Mouse (Mus musculus): ENCODE results near the gene Nsf. TPM values are rescaled to one million over a fixed set of nuclear protein-coding genes. Genes with fewer than 3 reads are reported as not detected.

Gene Nsf
- total and polyA plus RNA-seq, 3 experiments: 16.5 to 28.7 (median 26.9) TPM

DNA sequence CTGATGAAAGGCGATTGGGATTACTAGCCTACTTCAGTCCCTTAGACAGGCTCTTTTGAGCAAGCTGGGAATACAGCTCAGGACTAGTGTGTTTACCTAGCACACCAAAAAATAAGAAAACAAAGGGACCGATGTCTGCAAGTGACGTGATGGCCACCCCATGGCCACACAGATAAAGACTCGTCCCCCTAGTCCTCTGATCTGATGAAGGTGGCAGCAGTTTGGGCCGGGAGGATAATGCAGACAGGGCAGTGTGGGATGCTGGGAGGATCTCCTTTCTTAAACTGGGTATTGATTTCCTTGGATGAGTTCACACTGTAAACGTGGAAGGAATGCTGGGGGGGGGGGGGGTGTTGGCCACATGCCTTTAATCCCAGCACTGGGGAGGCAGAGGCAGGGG is 13.0 kb downstream of the Nsf start:
- intact Hi-C loops (cut with DNase I): no loop called here
- Histone ChIP-seq H3K36me3 (ENCODE audit: control insufficient read depth, insufficient read depth, low read length) (no peaks in the 10 kb centered on the region), H3K79me2 (replicated peaks; ENCODE audit: control insufficient read depth, insufficient read depth, low read length) (no peaks in the 10 kb centered on the region; the same call in 1 of the 2 replicates), H3K27ac (no peak overlapping the region), H3K27me3 (ENCODE audit: control insufficient read depth, insufficient read depth, low read length) (no peaks in the 10 kb centered on the region), H3K9ac (ENCODE audit: low read depth, low read length) (no peak overlapping the region), H3K4me3 (no peak overlapping the region), H3K4me1 (ENCODE audit: control insufficient read depth, insufficient read depth, low read length) (no peaks in the 10 kb centered on the region)
- 80% methylated on average over 6 of the region's 6 CpGs for WGBS
- DNase-seq: no peak
- TF ChIP-seq CTCF (IDR thresholded peaks at IDR 0.05) (no peak), POLR2A (IDR thresholded peaks at IDR 0.05; ENCODE audit: insufficient read depth, low read depth, low read length) (no peak), EP300 (IDR thresholded peaks at IDR 0.05; ENCODE audit: insufficient read depth, low read depth, low read length) (no peak)

DNA sequence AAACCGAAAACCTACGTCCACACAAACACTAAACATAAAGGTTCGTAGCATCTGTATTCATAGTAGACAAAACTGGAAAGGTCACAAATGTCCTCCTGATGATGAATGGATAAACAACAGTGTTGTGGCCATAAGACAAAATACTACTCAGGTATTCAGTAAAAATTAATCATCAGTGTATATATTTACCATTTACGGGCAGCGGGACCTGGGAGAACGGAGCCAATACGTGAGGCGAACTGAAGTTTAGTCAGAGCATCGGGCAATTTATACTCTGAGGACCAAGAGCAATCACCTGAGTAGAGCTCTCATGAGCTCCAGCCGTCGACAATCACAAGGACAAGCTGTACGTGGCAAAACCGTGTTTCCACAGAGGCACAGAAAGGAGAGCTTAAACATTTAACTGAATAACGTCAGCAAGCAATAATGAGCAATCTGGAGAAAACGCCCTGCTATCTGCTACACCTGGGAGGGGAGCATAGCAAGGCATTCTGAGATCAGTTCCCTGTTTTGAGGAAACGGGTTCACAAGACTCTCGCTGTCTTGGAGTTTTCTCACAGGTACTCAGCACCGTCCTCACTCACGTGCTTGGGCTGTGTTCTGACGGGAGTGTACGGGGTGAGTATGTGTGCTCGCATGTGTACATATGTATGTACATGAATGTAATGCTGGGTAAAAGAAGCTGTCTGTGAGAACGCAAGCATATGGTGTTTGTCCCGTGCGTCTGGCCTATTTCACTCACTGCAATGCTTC is 15.7 kb downstream of the Nsf start:
- DNase-seq: no peak
- TF ChIP-seq POLR2A (IDR thresholded peaks at IDR 0.05; ENCODE audit: insufficient read depth, low read depth, low read length) (no peak), CTCF (IDR thresholded peaks at IDR 0.05) (no peak), EP300 (IDR thresholded peaks at IDR 0.05; ENCODE audit: insufficient read depth, low read depth, low read length) (no peak)
- intact Hi-C loops (cut with DNase I): no loop called here
- no peak overlapping the region for H3K9ac ChIP-seq (ENCODE audit: low read depth, low read length)
- H3K36me3 ChIP-seq (ENCODE audit: control insufficient read depth, insufficient read depth, low read length): no peaks in the 10 kb centered on the region
- no peaks in the 10 kb centered on the region for H3K4me1 ChIP-seq (ENCODE audit: control insufficient read depth, insufficient read depth, low read length)
- H3K79me2 ChIP-seq (replicated peaks; ENCODE audit: control insufficient read depth, insufficient read depth, low read length): peaks cover 2% of the 10 kb centered on the region
- H3K4me3 ChIP-seq: no peak overlapping the region
- WGBS: 91% methylated on average over 25 of the region's 25 CpGs
- no peaks in the 10 kb centered on the region for H3K27me3 ChIP-seq (ENCODE audit: control insufficient read depth, insufficient read depth, low read length)
- H3K27ac ChIP-seq: no peak overlapping the region

DNA sequence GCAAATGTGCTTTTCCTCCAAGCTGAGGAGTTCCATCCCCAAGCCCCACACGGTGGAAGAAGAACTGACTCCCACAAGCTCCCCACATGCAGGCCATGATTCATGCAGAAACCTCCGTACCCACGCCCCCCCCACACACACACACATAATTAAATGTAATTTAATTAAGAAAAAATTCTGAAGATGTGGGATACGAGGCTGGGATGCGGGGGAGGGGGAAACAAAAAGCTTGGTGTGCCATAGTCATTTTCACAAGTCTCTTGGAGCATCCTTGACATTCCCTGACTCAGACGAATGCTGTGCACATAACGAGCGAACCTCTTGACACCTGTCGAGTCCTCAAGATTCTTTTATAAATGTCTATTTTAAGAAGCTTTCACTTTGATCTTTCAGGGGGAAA is 16.4 kb downstream of the Nsf start:
- TF ChIP-seq CTCF (IDR thresholded peaks at IDR 0.05) (no peak), POLR2A (IDR thresholded peaks at IDR 0.05; ENCODE audit: insufficient read depth, low read depth, low read length) (no peak), EP300 (IDR thresholded peaks at IDR 0.05; ENCODE audit: insufficient read depth, low read depth, low read length) (no peak)
- H3K79me2 ChIP-seq (replicated peaks; ENCODE audit: control insufficient read depth, insufficient read depth, low read length): peaks cover 2% of the 10 kb centered on the region
- intact Hi-C loops (cut with DNase I): no loop called here
- no peak for DNase-seq
- no peak overlapping the region for H3K9ac ChIP-seq (ENCODE audit: low read depth, low read length)
- 89% methylated on average over 9 of the region's 9 CpGs for WGBS
- H3K27ac ChIP-seq: no peak overlapping the region
- H3K4me3 ChIP-seq: no peak overlapping the region
- no peaks in the 10 kb centered on the region for H3K36me3 ChIP-seq (ENCODE audit: control insufficient read depth, insufficient read depth, low read length)
- no peaks in the 10 kb centered on the region for H3K4me1 ChIP-seq (ENCODE audit: control insufficient read depth, insufficient read depth, low read length)
- no peaks in the 10 kb centered on the region for H3K27me3 ChIP-seq (ENCODE audit: control insufficient read depth, insufficient read depth, low read length)

DNA sequence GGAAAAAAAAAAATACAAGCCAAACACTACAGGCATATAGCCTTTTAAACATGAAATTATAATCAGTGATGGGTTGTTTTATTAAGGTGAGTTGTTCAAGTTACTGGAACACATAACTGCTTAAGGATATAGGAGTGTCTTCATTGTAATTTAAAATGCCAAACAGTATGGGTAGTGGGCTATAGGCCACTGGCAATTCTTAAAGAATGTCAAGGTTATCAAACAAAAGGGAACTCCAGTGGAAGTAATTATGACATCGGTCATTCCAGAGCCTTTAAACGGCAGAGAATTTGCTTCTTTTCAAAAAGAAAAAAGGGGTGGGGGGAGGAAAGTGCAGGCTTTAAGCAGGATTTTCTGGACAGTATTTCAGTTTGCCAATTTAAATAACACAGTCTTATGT is 18.1 kb downstream of the Nsf start:
- Histone ChIP-seq H3K27ac (no peak overlapping the region), H3K9ac (ENCODE audit: low read depth, low read length) (no peak overlapping the region), H3K79me2 (replicated peaks; ENCODE audit: control insufficient read depth, insufficient read depth, low read length) (peaks cover 2% of the 10 kb centered on the region), H3K36me3 (ENCODE audit: control insufficient read depth, insufficient read depth, low read length) (no peaks in the 10 kb centered on the region), H3K27me3 (ENCODE audit: control insufficient read depth, insufficient read depth, low read length) (no peaks in the 10 kb centered on the region), H3K4me3 (no peak overlapping the region), H3K4me1 (ENCODE audit: control insufficient read depth, insufficient read depth, low read length) (no peaks in the 10 kb centered on the region)
- TF ChIP-seq POLR2A (IDR thresholded peaks at IDR 0.05; ENCODE audit: insufficient read depth, low read depth, low read length) (no peak), CTCF (IDR thresholded peaks at IDR 0.05) (no peak), EP300 (IDR thresholded peaks at IDR 0.05; ENCODE audit: insufficient read depth, low read depth, low read length) (no peak)
- no peak for DNase-seq
- intact Hi-C loops (cut with DNase I): no loop called here
- 34% methylated on average over 2 of the region's 2 CpGs for WGBS

DNA sequence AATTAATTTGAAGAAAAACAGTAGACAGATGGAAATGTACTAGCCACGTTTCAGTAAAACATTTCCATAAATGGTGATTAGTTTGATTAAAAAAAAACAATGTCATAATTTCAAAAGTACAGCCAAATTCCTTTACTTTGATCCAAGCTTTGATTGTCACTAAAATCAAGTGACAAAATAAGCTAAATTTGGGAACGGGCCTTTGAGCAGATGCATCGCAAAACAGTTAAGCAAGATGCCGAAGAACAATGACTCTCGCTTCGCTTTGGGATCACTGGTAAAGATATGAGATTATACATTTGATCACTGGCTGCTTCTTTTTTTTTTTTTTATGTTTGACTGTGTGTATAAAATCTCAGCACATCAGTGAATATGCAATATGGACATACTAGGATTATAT is 20.0 kb downstream of the Nsf start:
- H3K36me3 ChIP-seq (ENCODE audit: control insufficient read depth, insufficient read depth, low read length): no peaks in the 10 kb centered on the region
- H3K27me3 ChIP-seq (ENCODE audit: control insufficient read depth, insufficient read depth, low read length): no peaks in the 10 kb centered on the region
- intact Hi-C loops (cut with DNase I): no loop called here
- H3K27ac ChIP-seq: no peak overlapping the region
- no peak overlapping the region for H3K9ac ChIP-seq (ENCODE audit: low read depth, low read length)
- no peaks in the 10 kb centered on the region for H3K4me1 ChIP-seq (ENCODE audit: control insufficient read depth, insufficient read depth, low read length)
- no peak overlapping the region for H3K4me3 ChIP-seq
- TF ChIP-seq EP300 (IDR thresholded peaks at IDR 0.05; ENCODE audit: insufficient read depth, low read depth, low read length) (no peak), CTCF (IDR thresholded peaks at IDR 0.05) (no peak), POLR2A (IDR thresholded peaks at IDR 0.05; ENCODE audit: insufficient read depth, low read depth, low read length) (no peak)
- no peak for DNase-seq
- 92% methylated on average over 6 of the region's 6 CpGs for WGBS
- peaks cover 2% of the 10 kb centered on the region for H3K79me2 ChIP-seq (replicated peaks; ENCODE audit: control insufficient read depth, insufficient read depth, low read length)

DNA sequence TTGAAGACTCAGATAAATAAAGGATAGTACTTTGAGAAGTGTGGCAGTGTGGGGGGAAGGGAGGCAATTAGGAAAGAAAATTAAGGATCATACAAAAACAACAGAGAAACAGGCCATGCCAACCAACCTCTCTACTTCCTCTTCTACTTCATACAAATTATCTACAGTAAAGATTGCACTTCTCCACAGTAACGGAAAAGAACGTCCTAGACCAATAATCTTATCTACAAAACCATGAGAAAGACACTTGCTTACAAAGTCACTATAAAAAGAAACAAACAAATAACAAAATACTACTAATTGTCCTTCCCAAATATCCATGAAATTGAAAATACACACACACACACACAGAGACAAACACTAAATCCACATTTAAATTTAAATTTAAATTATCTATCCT is 29.9 kb downstream of the Nsf start:
- no peak overlapping the region for H3K4me3 ChIP-seq
- no peaks in the 10 kb centered on the region for H3K79me2 ChIP-seq (replicated peaks; ENCODE audit: control insufficient read depth, insufficient read depth, low read length)
- no peaks in the 10 kb centered on the region for H3K36me3 ChIP-seq (ENCODE audit: control insufficient read depth, insufficient read depth, low read length)
- intact Hi-C loops (cut with DNase I): no loop called here
- no peak for TF ChIP-seq CTCF (IDR thresholded peaks at IDR 0.05)
- TF ChIP-seq POLR2A (IDR thresholded peaks at IDR 0.05; ENCODE audit: insufficient read depth, low read depth, low read length): no peak
- no peak for TF ChIP-seq EP300 (IDR thresholded peaks at IDR 0.05; ENCODE audit: insufficient read depth, low read depth, low read length)
- no peak overlapping the region for H3K9ac ChIP-seq (ENCODE audit: low read depth, low read length)
- no peak for DNase-seq
- no peaks in the 10 kb centered on the region for H3K4me1 ChIP-seq (ENCODE audit: control insufficient read depth, insufficient read depth, low read length)
- H3K27me3 ChIP-seq (ENCODE audit: control insufficient read depth, insufficient read depth, low read length): no peaks in the 10 kb centered on the region
- H3K27ac ChIP-seq: no peak overlapping the region
- WGBS: 60% methylated on average over 2 of the region's 2 CpGs
